Mouse (Mus musculus) duodenum, adult 2 months (tissue): ENCODE measurements around the gene 4930556J24Rik. TPM values are rescaled to one million over a fixed set of nuclear protein-coding genes. Genes with fewer than 3 reads are reported as not detected.

Source experiments
- polyA plus RNA-seq: library from polyadenylated mRNA; depleted of rRNA; stranded (reverse); fragments of >200 nt; gene quantifications from 2 replicates; pipeline ENCODE4 v1.2.3, GENCODE M21; 2012; ENCODE audit warnings: low replicate concordance; rRNA removed

Gene 4930556J24Rik
- polyA plus RNA-seq: 0.07 and 0.14 TPM in 2 replicates

DNA sequence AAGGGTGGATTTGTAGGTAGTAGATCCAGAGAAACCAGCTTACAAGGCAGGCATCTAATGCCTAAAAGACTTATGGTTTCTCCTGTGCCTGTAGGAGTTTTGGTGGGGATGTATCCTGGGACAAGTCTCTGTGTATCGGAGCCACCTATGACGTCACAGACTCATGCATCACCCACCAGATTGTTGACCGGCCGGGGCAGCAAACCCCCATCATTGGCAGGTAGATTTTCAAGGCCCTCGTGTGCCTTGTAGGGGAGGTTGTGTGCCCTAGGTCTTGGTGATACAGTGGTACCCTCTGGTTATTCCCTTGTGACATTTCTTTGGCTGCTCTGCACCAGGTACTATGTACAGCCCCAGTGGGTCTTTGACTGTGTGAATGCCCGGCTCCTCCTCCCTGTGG, at the start of gene 4930556J24Rik:
Gene 4930556J24Rik, minus strand, starts transcription at position 101 of the 400 bp plus-strand sequence.

DNA sequence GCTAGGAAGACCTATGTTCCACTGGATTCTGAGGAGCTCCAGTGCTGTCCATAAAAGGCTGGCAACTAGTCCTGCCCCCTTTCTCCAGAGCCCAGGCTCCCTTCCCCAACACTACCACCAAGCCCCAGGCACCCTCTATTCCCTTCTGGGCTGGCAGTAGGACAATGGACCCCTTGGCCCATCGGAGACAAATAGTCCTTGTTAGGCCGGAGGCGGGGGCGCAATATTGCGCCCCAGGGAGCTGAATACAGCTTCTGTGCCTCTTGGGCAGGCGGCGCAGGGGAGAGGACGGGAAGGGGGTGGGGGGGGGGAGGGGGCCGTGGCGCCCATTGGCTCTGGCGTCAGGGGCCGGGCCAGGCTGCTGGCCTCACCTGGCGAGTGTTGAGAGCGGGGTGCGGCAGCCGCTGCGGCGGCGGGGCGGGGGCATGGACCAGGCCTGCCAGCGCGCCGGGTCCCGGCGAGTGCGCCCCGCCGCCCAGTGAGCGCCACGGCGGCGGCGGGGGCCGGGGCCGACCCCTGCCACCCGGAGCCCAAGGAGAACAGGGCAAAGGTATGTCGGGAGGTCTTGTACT, 6.8 kb upstream of the 4930556J24Rik start, which contains the start of gene Gal3st1:
Gene Gal3st1, plus strand, starts transcription at position 346 of the 572 bp plus-strand sequence.

DNA sequence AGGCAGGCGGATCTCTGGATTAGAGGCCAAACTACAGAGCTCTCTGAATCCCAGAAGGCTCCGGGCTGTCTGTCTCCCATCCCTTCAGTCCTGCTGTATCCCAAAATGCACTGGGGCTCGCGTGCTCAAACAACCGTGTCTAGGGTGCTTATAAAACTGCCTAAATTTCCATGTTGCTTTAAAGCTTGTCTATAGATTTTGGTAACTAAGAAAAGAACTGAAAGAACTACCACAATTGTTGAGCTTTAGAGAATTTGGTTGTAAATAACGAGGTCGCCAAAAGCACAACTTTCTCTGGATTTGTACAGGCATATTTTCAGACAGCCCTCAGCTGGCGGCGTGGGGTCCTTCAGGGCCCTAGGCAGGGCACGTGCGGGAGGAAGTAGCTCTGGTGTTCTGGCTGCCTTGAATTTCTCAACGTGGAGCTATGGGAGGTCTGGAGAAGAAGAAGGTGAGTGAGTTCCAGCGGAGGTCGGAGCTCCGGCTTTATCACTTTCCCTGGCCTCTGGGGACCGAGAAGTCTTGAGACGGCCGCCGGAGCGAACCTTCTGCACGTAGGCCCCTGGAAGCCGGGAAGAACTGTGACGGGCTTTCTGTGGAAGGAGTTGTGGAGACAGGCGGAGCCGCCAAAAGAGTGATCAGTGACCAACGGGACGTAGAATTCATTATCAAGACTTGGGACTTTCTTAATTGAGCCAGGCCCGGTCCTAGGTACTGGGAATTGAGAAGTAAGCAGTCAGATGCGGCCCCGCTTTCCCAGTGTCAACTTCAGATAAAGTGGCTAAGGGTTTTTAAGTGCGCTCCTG, 12.8 kb downstream of the 4930556J24Rik start, which contains the start of gene Pes1:
Gene Pes1, plus strand, starts transcription at position 366 of the 806 bp plus-strand sequence.

DNA sequence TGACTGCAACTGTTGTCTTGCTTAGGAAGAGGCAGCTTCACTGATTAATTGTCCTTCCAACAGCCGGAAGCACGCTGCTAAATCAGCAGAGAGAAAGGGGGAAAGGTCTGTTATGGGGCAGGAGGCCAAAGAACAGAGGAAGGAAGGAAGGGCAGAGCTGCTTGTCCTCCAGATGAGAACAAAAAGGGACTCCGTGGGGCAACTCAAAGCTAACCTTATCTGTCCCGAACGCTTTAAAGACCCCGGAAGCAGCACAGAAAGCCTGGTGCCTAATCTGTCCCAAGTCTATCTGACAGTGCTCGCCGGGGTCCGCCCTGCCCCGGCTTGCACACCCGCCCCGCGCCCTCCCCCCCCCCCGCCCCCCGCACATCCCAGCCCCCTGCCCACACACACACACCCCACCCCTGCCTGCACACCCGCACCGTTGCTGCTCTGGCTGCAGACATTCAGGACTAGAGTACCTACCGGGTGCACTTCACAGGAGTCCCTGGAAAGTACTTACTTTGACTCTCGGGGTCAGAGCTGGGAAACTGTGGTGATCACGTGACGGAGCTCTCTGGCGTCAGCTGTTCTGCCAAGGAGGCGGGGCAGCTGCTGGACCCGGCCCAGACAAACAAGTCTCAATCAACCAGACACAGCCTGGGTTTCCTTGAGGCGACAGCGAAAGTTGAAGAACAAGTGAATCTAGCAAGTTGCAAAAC, 44.9 kb downstream of the 4930556J24Rik start, which contains the start of gene Tcn2:
Gene Tcn2, minus strand, starts transcription at position 649 of the 701 bp plus-strand sequence.

DNA sequence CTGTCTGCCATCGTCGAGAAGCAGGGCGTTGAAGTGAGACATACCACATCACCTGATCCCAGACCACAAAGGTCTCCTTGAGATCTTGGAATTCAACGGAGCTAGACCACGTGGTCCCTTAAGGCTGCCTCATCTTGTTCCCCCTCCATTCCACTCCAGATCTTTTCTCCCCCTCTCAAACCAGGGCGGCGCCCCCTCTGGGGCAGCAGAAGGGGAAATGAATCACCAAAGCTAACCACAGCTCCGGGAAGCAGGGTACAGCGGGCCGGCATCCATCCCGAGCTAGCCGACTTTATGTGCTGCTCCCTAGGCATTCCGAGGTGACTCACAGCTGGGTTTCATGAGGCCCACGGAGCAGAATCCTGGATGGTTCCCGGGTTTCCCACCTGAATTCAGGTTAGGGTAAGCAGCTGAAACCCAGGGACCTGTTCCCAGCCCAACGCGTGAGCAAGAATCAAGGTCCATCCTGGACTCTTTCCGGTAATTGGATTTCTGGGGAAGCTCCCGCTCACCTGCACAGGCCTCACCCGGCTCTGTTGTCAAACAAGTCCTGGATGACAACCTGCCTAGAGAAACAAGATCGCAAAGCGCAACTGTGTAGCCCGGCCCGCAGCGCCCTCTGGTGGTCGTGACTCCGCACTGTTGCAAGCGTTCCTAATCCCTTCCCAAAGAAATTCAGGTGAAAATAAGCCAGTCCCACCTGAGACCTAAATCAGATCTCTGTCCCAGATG, 62.3 kb downstream of the 4930556J24Rik start, which contains the start of gene Slc35e4:
Gene Slc35e4, minus strand, starts transcription at position 556 of the 732 bp plus-strand sequence.

DNA sequence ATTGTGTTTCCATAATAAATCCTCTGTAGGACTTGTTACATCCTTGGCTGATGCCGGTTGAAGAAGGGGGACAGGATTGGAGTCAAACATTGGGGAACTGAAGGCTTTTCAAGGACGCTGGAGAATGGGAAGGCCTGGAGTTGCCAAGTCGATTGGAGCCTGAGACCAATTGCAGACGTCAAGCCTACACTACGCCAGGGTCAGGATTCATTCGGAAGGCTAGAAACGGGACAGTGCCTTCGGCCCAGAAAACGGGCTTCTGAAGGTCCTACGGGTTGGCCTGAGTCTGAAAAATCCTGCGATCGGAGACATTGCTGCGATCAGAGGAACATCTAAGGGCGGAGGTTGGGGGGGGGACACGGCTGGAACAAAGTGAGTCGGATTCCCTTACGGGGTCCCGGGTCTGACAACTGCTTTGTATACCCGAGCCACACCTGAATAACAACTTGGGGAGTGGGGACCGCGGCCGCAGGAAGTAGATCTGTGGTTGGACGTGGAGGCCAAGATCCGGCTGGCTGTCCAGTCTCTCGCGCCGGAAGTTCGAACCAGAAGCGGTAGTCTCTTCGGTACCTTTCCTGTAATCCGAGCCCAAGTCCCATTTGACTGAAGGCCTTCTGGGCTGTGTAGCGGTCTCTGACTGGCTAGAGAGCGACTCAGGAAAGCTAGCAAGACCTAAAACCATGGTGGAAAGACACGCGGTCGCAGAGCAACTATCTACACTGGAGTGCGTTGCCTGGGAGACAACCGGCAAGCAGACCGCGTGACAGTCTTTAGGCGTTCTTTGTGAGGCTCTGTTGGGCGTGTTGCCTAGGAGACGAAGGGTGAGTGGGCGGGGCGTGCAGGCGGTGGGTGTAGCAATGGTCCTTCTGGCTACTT, 81.9 kb downstream of the 4930556J24Rik start, which contains the start of the genes 4921536K21Rik and Dusp18:
Gene 4921536K21Rik, minus strand, starts transcription at position 693 of the 876 bp plus-strand sequence.
Gene Dusp18, plus strand, starts transcription at position 835 of the 876 bp plus-strand sequence.

Other genes with a start within 250 kb of the 4930556J24Rik start
- 0.16 and 0.30 TPM in 2 replicates for gene Osbp2, start 112.9 kb downstream of the 4930556J24Rik start, polyA plus RNA-seq
- 0.09 and 0.27 TPM in 2 replicates for gene 4921536K21Rik, start 81.7 kb downstream of the 4930556J24Rik start, polyA plus RNA-seq
- 1.5 and 2.1 TPM in 2 replicates for gene Dusp18, start 81.5 kb downstream of the 4930556J24Rik start, polyA plus RNA-seq
- 5.7 and 6.0 TPM in 2 replicates for gene Slc35e4, start 62.1 kb downstream of the 4930556J24Rik start, polyA plus RNA-seq
- gene Tcn2, start 44.6 kb downstream of the 4930556J24Rik start, polyA plus RNA-seq: 208 and 438 TPM in 2 replicates
- 14.9 and 22.0 TPM in 2 replicates for gene Pes1, start 12.8 kb downstream of the 4930556J24Rik start, polyA plus RNA-seq
- gene Gal3st1, start 6.9 kb upstream of the 4930556J24Rik start, polyA plus RNA-seq: 133 and 187 TPM in 2 replicates
- gene Sec14l4, start 54.7 kb upstream of the 4930556J24Rik start, polyA plus RNA-seq: 0.12 and 0.19 TPM in 2 replicates
- gene Sec14l3, start 88.1 kb upstream of the 4930556J24Rik start, polyA plus RNA-seq: not detected in 2 replicates
- 48.5 and 49.0 TPM in 2 replicates for gene Mtfp1, start 118.7 kb upstream of the 4930556J24Rik start, polyA plus RNA-seq
- 31.2 and 70.7 TPM in 2 replicates for gene Sec14l2, start 146.6 kb upstream of the 4930556J24Rik start, polyA plus RNA-seq
- gene Rnf215, start 158.4 kb upstream of the 4930556J24Rik start, polyA plus RNA-seq: 12.4 and 20.5 TPM in 2 replicates
- gene Ccdc157, start 183.5 kb upstream of the 4930556J24Rik start, polyA plus RNA-seq: 1.2 and 2.2 TPM in 2 replicates
- 19.7 and 24.3 TPM in 2 replicates for gene Sf3a1, start 183.6 kb upstream of the 4930556J24Rik start, polyA plus RNA-seq
- gene Tbc1d10a, start 210.0 kb upstream of the 4930556J24Rik start, polyA plus RNA-seq: 29.9 and 52.6 TPM in 2 replicates
- gene Castor1, start 241.4 kb upstream of the 4930556J24Rik start, polyA plus RNA-seq: 4.0 and 5.2 TPM in 2 replicates